Mouse (Mus musculus): ENCODE measurements around the gene Col4a3.

Col4a3 gene

DNA sequence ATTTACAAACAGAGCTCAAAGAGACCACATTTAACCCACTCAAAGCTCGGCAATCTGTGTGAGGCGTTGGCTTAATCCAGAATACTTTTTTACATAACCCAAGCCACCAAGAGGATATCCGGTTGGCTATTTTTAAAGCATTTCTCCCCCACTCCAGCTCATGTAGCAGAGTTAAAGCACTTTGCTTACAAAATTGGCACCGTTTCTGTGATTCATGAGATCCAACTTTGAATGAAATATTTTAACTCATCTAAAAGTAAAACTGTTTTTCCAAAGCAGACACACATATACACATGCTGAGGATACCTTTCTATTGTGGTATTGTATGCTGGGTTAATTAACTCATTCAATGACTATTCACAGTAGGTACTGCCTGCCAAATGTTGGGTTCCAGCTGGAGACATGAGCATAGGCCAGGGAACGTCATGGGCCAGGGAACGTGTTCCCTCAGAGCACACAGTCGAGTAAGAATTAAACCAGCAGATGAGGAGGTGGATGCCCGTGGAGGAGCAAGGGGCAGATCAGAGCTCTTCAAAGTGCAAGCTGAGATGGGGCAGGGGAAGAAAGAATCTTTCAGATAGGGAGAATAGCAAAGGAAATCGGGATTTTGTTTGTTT is 22.0 kb downstream of the Col4a3 start:
- no peak for DNase-seq (ENCODE audit: low spot score)

- no peak for DNase-seq (ENCODE audit: low spot score)
Observed at GRCm38 (mm10) chr1:82612061-82612660, 25.4 kb downstream of the Col4a3 start.

- no peak for DNase-seq (ENCODE audit: low spot score)
Observed at GRCm38 (mm10) chr1:82618001-82618400, 31.3 kb downstream of the Col4a3 start.

- no peak for DNase-seq (ENCODE audit: low spot score)
Observed at GRCm38 (mm10) chr1:82618592-82618991, 31.9 kb downstream of the Col4a3 start.

GRCm38 (mm10) chr1:82619981-82620380 is 33.3 kb downstream of the Col4a3 start:
- no peak for DNase-seq (ENCODE audit: low spot score)

- DNase-seq (ENCODE audit: low spot score) = no peak
Observed at GRCm38 (mm10) chr1:82624934-82625333, 38.2 kb downstream of the Col4a3 start.

DNA sequence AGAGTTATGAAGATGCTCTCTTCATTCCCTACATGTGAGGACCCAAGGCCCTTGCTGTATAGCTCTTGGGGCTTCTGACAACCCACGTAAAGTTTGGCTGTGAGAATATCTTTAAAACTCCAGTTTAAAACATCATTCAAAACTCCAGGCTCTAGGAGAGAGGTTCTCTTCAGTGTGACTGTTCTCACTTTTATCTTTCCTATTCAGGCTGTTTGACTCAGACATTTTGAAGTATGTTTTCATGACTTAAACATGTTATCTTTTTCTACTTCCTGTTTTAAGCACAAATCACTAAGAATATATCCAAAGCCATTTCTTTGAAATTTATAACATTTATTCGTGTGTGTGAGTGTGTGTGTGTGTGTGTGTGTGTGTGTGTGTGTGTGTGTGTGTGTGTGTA is 38.8 kb downstream of the Col4a3 start:
- no peak for DNase-seq (ENCODE audit: low spot score)

DNA sequence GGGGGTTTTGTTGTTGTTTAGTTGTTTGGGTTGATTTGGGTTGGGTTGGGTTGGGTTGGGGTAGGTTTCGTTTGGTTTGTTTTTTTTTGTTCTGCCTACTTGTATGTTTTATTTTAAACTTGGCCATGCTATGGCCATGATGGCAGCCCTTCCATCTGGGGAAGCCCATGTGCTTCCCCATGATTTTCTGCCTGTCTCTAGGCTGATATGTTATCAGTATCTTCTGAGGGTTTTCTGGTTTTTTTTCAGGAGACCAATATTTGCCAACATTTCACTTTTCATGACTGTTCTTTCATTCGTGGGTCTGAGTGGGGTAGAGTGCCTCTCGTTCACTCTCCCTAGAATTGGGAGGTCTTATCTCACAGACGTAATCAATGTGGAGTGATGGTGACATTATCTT is 40.9 kb downstream of the Col4a3 start:
- no peak for DNase-seq (ENCODE audit: low spot score)

GRCm38 (mm10) chr1:82629495-82629894 is 42.8 kb downstream of the Col4a3 start:
- DNase-seq (ENCODE audit: low spot score) = no peak

GRCm38 (mm10) chr1:82631169-82631792 is 44.6 kb downstream of the Col4a3 start:
- DNase-seq (ENCODE audit: low spot score) = no peak

GRCm38 (mm10) chr1:82634545-82635253 is 48.0 kb downstream of the Col4a3 start:
- DNase-seq (ENCODE audit: low spot score) = no peak

DNA sequence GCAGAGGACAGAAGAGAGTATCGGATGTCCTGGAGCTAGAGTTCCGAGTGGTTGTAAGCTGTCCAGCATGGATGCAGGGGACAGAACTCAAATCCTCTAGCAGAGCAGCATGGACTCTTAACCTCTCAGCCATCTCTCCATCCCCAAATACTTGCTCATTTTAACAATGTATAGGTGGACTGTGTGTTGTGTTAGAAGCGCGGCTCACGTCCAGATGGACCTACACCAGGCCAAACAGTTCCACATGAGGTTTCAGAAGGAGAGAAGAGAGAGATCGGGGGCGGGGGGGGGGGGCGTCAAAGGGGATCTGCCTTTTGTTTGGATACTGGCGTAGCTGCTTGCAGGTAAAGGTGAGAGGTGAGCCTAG is 48.5 kb downstream of the Col4a3 start:
- no peak for DNase-seq (ENCODE audit: low spot score)

DNA sequence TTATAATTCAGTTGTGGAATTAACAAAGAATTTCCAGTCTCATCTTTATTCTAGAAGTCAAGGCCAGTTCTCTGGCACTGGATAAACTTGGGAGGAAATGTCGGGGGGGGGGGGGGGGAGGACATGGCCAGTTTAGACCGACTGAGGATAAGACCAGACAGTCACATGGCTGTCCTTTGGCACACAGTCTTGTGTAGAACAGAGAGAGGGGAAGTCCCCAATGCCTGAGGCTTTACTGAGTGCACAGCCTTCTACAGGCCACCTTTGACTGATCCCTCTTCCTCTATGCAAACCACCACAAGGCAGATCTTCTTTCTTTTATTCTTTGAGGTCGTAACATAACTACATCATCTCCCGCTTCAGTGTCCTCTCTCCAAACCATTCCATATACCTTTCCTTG is 49.6 kb downstream of the Col4a3 start:
- no peak for DNase-seq (ENCODE audit: low spot score)

GRCm38 (mm10) chr1:82637414-82637813 is 50.7 kb downstream of the Col4a3 start:
- DNase-seq (ENCODE audit: low spot score) = no peak

DNA sequence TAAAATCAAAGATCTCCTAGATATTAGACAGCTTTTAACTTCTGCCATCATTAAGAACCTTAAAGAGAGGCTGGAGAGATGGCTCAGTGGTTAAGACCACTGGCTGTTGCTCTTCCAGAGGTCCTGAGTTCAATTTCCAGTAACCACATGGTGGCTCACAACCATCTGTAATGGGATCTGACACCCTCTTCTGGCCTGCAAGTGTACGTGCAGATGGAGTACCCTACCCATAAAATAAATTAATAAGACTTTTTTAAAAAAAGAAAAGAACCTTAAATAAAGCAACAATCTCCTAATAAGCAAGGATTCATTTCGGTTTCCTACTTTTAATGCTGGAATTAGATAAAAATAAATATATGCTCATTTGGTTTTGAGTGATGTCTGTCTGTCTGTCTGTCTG is 51.7 kb downstream of the Col4a3 start:
- no peak for DNase-seq (ENCODE audit: low spot score)

DNA sequence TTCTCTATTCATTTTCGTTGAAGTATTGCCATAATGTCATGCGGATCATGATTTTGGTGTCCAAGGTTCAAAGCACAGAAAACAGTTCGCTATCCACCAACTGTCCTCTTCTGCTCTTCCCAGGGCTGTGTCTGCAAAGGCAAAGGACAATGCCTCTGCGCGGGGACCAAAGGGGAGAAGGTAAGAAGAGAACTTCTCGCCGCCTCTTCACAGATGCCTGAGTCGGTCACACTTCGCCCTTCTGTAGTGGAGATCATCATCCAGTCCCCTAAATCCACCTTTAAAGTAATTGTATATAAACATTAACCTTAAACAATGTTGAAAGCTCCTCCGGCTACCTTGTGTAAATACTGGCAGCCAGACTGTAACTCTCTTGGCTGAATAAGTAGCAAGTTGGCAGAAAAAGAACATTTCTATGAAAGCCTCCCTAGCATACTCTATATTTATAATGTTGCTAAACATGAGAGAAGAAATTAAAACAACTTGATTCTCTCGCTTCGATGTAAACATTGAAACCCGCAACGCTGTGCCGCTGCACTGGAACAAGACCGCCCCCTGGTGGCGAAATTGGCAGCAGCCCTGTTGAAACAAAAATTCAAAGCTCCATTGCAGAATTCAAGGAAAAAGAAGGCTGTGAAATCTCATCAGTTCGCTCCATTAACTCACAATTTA is 54.7 kb downstream of the Col4a3 start:
- peak; percentile 17 for DNase-seq (ENCODE audit: low spot score)

DNA sequence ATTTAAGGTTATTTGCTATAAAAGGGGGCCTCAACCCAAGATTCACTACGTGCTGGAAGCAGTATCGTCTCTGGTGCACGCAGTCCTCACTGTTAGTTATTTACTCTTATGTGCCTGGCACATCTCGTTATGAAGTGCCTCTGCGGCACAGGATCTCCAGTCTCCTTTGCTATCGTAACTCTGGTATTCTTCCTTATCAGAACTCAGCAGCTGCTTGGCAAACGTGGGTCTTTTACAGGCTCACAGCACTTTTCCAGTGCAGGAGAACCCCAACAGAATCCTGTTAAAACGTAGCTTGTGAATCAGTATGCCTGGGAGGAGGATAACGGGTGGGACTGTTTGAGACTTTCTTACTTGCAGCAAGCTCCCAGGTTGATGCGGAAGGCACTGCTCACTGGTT is 61.3 kb downstream of the Col4a3 start:
- DNase-seq (ENCODE audit: low spot score) = no peak

DNA sequence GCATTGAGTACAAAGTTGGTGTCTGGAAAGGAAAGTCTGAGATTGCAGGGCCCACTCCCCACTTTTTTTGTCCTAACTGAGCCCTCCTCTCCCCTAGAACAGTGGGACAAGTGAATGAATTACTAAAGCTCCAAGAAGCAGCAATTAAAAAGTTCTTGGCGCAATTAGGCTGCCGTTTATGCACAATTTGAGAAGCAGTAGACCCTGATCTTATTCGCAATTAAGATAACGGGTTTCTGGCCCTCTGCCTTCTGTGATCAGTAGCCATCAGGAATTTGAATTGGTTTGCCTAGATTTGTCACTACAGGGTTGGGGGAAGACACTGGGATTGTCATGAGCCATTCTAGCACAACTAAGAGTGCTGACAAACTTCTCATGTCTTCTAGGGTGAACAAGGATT is 64.1 kb downstream of the Col4a3 start:
- DNase-seq (ENCODE audit: low spot score) = no peak

- no peak for DNase-seq (ENCODE audit: low spot score)
Observed at GRCm38 (mm10) chr1:82654046-82654445, 67.3 kb downstream of the Col4a3 start.

DNA sequence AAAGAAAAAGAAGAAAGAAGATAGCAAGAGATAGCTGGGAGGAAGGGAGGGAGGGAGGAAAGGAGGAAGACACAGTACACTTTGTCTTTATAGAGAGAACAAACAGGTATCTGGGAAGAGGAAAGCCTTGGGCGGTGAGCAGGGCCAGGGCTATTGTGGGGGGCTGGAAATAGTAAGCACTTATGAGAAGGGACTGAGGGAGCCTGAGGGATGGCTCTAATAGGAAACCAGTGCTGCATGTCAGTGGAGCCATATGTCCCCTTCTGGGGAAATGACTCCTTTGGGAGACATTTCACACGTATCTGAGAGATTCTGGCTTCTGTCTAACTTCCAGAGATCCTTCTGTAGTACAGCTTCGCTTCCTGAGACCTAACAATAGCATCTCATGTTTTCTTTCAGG is 69.7 kb downstream of the Col4a3 start:
- DNase-seq (ENCODE audit: low spot score) = no peak

DNA sequence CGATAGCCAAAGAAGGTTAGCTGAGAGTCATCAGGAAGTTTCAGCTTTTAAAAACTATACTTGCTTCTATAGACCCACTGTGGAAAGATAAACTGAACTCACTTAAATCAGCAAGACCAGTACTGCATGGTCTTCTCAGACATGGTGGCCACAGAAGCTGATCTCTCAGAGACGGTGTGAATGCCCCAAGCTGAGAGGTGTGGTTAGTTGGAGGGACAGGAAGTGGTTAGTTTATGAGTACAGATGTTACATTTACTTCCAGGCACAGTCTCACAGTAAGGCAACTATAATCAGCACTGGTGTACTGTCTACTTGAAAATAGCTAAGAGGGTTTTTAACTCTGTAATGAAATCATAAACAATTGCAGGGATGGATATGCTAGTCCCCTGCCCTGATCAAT is 75.5 kb downstream of the Col4a3 start:
- no peak for DNase-seq (ENCODE audit: low spot score)

GRCm38 (mm10) chr1:82663522-82663921 is 76.8 kb downstream of the Col4a3 start:
- no peak for DNase-seq (ENCODE audit: low spot score)

GRCm38 (mm10) chr1:82686328-82686727 is 99.6 kb downstream of the Col4a3 start:
- no peak for DNase-seq (ENCODE audit: low spot score)
